Mouse (Mus musculus) large intestine, adult 2 months (tissue): ENCODE measurements around the gene Gm6526. TPM values are rescaled to one million over a fixed set of nuclear protein-coding genes. Genes with fewer than 3 reads are reported as not detected.
"Not testable (repeated sequence)": the region's sequence is repeated elsewhere in the genome, so short reads cannot be mapped to it uniquely, and the experiment has no call there.

Experiments used
- DNase-seq: peaks from one replicate; pipeline ENCODE4 v3.0.0-alpha.2; 2012; ENCODE audit warnings: low read depth, low spot score
- WGBS: fragments of 180-500 bp; shearing (Covaris S2); methylation state at CpG from one replicate; pipeline ENCODE4 v1.1.7; 2018; 5-methylcytosine and 5-hydroxymethylcytosine counted together
- polyA plus RNA-seq: library from polyadenylated mRNA; depleted of rRNA; stranded (reverse); fragments of >200 nt; gene quantifications from 2 replicates; pipeline ENCODE4 v1.2.3, GENCODE M21; 2012; rRNA removed

Gm6526 gene
- polyA plus RNA-seq: not detected in 2 replicates

DNA sequence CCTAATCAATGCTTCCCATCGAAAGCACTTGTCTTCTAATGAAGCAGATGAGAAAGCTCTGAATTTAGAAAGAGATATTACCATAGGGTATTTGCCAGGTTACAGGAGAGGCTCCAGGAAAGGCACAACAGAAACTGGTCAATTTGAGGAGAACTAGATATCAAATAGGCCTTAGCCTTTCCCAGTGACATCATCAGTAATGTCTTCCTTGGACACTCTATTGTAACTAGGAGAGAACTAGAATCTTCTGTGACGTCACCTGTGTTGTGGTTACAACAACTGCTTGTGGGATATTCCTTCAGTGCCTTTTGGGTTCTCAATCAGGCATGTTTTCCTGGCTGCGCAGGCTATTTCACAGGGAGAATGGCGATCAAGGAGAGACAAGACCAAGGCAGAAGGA lies at the start of gene Gm6526:
Gene Gm6526, plus strand, starts transcription at position 301 of the 400 bp plus-strand sequence.
- DNase-seq: not testable (repeated sequence)
- 74% methylated on average over 4 of the region's 4 CpGs for WGBS

DNA sequence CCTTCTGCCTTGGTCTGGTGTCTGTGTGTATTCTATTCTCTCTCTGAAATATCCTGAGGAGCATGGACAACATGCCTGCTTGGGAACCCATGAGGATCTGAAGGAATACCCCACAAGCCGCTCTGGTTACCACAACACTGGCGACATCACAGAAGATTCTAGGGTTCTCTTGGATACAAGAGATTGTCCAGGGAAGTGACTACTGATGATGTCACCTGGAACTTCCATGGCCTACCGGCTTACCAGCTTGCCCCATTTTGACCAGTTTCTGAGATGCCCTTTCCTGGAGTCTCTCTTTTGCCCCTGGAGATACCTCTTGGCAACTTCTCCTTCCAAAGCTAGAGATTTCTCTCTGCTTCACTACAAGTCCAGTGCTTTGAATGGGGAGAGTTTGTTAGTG lies 20.3 kb upstream of the Gm6526 start, which contains the start of gene Gm16506:
Gene Gm16506, minus strand, starts transcription at position 101 of the 400 bp plus-strand sequence.
- WGBS: 94% methylated on average over 3 of the region's 3 CpGs
- not testable (repeated sequence) for DNase-seq

DNA sequence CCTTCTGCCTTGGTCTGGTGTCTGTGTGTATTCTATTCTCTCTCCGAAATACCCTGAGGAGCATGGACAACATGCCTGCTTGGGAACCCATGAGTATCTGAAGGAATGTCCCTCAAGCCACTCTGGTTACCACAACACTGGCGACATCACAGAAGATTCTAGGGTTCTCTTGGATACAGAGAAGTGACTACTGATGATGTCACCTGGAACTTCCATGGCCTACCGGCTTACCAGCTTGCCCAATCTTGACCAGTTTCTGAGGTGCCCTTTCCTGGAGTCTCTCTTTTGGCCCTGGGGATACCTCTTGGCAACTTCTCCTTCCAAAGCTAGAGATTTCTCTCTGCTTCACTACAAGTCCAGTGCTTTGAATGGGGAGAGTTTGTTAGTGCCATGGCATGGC lies 37.0 kb downstream of the Gm6526 start, which contains the start of gene Gm8180:
Gene Gm8180, minus strand, starts transcription at position 101 of the 400 bp plus-strand sequence.
- DNase-seq: not testable (repeated sequence)
- WGBS: 89% methylated on average over 3 of the region's 3 CpGs

DNA sequence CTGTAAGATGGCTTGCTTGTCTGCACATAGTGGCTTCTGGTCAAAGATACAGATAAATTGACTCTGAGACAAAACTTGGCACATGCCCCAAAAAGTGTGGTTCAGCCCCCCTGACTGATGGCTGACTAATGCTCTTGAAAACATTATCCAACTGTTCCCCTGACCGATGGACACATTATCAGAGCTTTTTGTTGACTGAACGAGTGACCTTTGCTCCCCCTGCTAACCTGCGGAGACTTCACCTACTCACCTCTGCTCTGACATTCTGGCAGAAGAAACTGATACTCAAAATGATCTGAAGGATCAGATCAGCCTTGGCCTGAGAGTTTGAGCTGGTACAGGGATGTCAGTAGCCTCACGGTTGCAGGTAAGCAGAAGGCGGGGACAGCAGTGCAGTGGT lies 46.1 kb downstream of the Gm6526 start:
- DNase-seq: not testable (repeated sequence)
- 44% methylated on average over 5 of the region's 5 CpGs for WGBS

DNA sequence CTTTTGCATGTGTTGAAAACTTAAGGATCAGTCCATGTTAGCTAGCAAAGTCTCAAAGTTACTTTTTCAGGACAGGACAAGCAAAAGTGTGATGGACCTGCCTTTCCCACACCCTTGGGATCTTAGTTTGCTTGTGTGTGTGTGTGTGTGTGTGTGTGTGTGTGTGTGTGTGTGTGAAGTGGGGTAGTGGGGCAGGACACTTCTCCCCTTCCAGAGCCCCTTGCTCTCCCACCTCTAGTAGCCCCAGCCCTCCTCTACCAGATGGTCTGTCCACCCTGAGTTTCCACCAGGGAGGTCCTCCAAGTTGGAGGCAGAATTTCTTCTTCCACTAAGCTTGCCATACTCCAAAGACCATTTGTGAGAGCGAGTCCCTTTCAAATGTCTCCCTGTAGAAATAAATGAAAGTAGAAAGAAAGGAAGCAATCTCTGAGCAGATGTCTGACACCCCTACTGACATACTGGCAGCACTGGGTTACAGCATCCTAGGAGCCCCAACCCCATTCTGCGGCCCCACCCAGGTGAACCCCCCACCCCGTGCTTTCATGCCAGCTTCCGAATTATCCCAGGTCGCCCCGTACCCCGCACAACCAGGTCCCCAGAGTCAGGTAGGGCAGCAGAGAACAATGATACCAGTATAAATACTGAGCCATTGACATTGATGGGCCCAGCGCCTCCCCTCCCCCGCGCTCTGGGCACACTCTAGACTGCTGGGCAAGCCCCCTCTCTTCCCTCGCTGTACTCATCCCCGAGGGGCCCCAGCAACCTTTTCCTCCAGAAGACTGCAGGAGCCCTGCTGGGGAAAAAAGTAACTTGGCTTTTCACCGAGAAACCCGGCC lies 48.6 kb downstream of the Gm6526 start:
- WGBS: 30% methylated on average over 14 of the region's 14 CpGs
- no peak for DNase-seq

DNA sequence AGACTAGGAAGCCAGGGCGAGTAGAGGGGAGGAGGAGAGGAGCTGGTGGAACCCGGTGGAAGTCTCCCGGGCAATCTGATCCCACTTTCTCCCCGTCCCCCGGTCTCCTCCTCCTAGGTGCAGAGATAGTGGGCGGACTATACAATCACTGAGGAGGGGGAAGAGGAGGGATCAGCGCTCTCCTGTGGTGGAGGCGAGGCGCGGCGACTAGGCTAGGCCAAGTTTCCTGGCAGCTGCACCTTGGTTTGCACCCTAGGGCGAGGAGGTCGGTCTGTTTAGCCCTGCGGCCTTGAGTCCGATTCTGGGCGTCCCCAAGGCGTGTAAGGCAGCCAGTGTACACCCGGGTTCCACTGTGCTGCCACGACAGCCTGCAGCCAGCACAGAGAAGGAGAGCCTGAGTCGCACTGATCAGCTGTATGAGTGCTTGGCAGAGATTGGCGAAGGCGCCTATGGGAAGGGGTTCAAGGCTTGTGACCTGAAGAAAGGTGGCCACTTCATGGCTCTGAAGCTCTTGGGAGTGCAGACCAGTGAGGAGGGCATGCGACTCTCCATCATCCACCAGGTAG lies 49.3 kb downstream of the Gm6526 start:
- 17% methylated on average over 23 of the region's 23 CpGs for WGBS
- DNase-seq: not testable (repeated sequence)

DNA sequence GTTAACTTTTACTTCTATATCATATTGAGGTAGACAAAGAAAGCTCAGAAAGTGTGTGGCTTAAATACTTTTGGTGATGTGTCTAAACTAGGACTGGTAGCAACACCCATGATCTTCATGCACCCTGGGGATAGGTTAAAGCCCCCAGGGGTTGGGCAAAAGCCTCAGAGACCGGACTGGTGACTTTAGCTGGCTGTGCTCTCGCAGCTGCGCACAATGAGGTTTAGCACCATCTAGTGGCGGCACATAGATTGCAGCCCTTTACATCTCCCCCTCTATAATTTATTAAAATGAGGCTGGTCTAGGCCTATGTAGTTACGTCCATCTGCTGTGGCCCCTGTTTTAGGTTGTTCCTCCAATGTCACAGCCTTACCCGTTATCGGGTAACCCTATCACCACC lies 56.8 kb downstream of the Gm6526 start:
- WGBS: 13% methylated on average over 7 of the region's 7 CpGs
- not testable (repeated sequence) for DNase-seq

Other genes starting within 250 kb of the Gm6526 start
- gene Gm5799, start 204.3 kb upstream of the Gm6526 start, polyA plus RNA-seq: not detected in 2 replicates
- gene Gm17654, start 168.7 kb upstream of the Gm6526 start, polyA plus RNA-seq: not detected in 2 replicates
- not detected in 2 replicates for gene Gm10375, start 139.9 kb upstream of the Gm6526 start, polyA plus RNA-seq
- not detected in 2 replicates for gene Gm8165, start 70.7 kb upstream of the Gm6526 start, polyA plus RNA-seq
- gene Gm7324, start 50.0 kb upstream of the Gm6526 start, polyA plus RNA-seq: 0.21 TPM in 1 of 2 replicates, not detected in the other
- gene Gm16506, start 20.4 kb upstream of the Gm6526 start, polyA plus RNA-seq: not detected in 2 replicates
- gene Gm8180, start 36.9 kb downstream of the Gm6526 start, polyA plus RNA-seq: not detected in 2 replicates
- not detected in 2 replicates for gene Ear1, start 127.7 kb downstream of the Gm6526 start, polyA plus RNA-seq
- gene Ear10, start 175.7 kb downstream of the Gm6526 start, polyA plus RNA-seq: not detected in 2 replicates
- gene Gm8113, start 177.5 kb downstream of the Gm6526 start, polyA plus RNA-seq: 0.26 and 0.36 TPM in 2 replicates
- not detected in 2 replicates for gene Ang5, start 209.2 kb downstream of the Gm6526 start, polyA plus RNA-seq